Mouse (Mus musculus): Measurements from ENCODE around the gene Kcnq1.

DNA sequence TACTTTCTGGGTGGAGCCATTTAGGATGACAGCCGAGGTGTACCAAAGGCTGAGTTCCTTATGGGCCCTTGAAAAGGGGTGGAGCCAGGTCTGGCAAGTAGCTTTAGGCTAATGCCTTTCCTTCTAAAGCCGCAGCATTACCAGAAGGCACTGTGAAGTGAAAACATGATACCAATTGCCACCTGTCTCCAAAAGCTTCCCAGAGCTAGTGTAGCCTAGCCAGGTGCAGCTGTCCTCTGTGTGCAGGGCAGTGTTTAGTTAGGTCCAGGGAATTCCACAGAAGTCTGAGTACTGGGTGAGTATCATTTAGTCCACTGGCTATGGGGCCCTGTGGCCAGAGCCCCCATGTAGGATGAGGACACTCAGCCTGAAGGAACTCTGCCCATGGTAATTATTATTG is 30.0 kb downstream of the Kcnq1 start:
- TF ChIP-seq E2F4 (IDR thresholded peaks at IDR 0.05; ENCODE audit: borderline replicate concordance, low read depth, low read length) (no peak), CTCF (IDR thresholded peaks at IDR 0.05 in 2 of 3, conservative IDR thresholded peaks at IDR 0.05 in 1 of 3; ENCODE audit: control insufficient read depth in 1 of 3, insufficient read depth in 1 of 3, low read depth in 2 of 3, low read length in 3 of 3, poor library complexity in 1 of 3, severe bottlenecking in 1 of 3) (no peak)

Measured in MEL (cell line).